Mouse (Mus musculus): ENCODE data around the gene Glod4.

DNA sequence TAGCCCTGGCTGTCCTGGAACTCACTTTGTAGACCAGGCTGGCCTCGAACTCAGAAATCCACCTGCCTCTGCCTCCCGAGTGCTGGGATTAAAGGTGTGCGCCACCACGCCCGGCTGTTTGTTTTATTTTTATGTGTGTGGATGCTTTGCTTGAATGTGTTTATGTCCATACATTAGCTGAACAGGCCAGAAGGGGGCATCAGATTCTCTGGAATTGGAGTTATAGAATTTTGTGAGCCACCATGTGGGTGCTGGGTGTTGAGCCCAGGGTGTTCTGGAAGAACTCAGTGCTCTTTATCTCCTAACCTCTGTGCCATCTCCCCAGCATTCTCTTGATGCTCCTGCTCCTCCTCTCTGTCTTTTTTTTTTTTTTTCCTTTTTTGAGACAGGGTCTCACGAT is 56.6 kb downstream of the Glod4 start:
- no peak for TF ChIP-seq GATA1 (IDR thresholded peaks at IDR 0.05; ENCODE audit: borderline replicate concordance, low read length)
- TF ChIP-seq FLI1 (IDR thresholded peaks at IDR 0.05; ENCODE audit: low read length): no peak
